Mouse (Mus musculus) right cerebral cortex, postnatal 4 days (tissue): ENCODE data around the gene Spag5.

Experiments used
- DNase-seq: peaks from one replicate; pipeline ENCODE4 v3.0.0-alpha.2; 2022

Gene Spag5

GRCm38 (mm10) chr11:78354905-78355304 lies 53.6 kb downstream of the Spag5 start:
- no peak for DNase-seq

DNA sequence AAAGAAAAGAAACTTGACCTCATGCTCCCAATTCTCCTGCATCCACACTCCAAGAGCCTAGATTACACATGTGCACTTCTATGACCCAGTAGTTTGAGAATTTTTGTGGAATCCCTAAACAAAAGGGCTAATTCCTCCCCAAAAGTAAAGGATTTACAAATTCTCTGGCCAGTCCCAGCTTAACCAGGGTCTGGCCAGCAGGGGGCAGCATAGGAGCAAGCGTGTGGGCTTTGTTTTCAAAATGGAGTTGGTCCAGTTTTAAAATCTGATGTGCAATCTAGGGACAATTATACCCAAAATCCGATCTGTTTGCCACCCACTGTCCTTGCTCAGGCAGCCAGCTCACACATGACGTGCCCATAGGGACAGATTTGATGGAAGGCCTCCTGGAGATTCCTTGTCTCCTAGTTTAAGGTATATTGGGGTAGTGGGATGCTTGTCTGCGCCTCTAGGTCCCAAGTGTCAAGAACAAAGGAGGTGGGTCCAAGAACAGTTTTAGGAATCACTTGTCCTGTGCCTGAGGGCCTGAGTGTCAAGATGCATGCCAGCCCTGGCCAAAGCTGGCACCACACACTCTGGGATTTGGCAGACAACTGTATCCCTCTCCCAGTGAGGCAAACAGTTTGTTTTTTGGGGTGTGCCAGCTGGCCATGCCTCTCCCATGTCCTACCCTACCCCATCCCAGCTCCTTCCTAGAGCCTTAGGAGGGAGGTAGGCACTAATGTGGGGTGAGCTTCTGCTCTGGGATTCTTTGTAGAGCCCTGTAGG lies 54.3 kb downstream of the Spag5 start:
- peak; percentile 82 for DNase-seq

- peak; percentile 33 for DNase-seq
Measured at GRCm38 (mm10) chr11:78358330-78359007, 57.1 kb downstream of the Spag5 start.

DNA sequence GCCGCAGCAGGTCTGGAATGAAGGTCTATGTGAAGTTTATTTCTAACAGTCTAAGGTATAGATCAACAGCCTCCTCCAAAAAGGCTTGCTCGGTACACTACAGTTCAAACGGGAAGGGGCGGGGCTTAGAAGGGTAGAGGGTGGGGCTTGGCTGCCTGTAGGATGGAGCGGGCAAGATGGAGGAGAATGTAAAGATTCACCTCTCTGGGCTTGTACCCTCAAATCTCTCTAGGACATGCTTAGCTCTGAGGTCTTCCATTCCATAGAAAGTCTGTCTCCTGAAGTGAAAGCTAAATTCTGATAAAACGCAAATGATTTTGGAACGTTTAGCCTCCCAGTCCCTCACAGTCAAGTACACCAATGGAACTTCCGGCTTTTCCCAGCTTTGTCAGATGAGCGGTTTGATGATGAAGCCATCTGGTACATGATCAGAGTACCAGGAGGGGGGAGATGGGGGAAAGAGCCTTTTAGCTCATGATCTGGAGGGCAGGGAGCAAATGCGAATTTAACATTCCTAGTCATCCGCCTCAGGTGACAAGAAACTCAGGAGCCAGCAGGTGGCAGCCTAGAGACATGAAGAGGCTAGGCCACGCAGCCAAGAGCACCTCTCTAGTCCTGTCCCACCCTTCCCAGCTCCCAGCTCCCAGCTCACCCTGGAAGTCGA lies 58.9 kb downstream of the Spag5 start:
- DNase-seq: peak; percentile 81

GRCm38 (mm10) chr11:78360789-78361131 lies 59.4 kb downstream of the Spag5 start:
- DNase-seq: no peak

- DNase-seq: no peak
Measured at GRCm38 (mm10) chr11:78363309-78364007, 62.1 kb downstream of the Spag5 start.

DNA sequence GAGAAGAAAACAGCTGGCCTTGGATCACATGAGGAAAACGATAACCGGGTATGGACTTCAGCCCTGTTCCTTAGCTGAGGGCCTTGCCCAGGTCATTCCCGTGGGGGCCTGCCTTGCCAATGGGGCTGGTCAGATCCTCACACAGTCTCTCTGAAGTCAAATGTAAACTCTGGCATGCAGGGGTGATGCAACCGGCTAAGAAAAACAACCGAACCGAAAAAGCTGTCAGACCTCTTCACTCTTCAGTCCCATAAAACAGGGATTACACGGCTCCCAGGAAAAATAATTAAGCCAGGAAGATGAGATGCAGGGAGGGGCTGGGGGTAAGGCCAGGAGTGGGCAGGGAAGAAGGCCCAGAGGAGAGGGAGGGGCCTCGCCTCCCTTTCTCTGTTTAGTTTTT lies 62.8 kb downstream of the Spag5 start:
- DNase-seq: no peak

DNA sequence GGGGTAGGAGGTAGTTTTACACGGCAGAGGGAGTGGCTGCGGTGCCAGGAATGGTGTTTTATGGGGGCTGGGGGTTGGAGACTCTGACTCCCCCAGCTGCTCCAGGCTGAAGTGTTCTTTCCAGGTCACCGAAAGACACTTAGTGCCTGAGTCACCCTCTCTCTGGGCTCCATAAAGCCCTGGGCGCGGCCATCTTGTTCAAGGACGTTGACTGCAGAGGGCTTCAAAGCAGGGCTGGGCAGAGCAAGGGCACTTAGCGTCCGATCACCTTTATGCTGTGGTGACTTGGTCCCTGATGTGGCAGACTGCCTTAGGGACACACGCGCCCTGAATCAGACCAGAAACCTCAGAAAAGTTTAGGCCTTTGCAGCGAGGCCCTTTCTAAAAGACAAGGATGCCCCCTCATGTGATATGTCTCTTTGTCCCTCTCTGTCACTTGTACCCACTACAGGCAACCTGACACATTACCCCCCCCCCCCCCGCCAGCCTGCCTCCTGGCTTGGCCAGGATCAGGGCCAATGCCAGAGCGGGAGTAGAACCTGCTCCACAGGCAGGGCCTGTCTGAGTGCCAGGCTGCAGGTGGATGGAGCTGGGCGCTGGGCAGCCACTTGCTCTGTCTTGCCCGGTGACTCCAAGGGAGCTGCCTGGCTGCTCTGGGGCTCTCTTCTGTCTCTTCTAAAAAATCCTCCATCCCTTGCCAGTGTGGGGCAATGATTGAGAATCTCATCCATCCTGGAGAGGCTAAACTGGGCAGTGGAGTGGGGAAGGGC lies 66.3 kb downstream of the Spag5 start:
- no peak for DNase-seq

DNA sequence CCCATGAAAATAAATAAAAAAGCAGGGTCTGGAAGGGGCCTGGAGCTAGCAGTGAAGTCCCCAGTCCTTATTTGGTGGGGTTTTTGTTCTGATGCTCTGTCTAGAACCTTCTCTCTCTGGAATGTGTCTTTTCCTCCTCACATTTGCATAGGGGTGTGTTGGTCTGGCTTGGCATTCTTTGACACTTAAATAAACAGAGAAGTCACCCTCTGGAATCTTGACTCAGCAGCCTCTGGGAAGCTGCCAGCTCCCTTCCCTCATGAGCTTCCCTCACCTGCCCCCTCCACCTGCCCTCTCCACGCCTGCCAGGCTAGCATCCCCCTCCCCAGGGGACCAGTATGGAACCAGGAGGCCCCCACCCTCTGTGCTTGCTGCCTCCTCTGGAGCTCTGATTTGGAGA lies 69.1 kb downstream of the Spag5 start:
- DNase-seq: no peak

DNA sequence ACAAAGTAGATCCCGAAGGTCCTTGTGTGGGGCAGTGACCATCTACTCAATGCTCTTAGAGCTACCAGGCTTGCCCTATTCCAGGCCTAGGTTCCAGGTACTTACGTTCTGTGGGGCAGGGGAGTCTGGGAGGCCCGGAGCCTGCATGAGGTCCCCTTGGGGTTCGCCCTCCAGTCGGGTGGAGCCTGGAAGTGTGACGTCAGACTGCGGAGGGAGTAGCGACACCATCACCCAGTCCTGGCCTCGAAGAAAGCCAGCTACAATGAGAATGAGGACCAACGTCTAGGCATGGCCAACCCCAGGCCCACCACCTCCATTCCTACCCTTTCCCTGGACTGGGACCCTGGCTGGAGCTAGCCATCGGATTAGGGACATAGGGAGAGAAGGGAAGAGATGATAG lies 70.4 kb downstream of the Spag5 start:
- no peak for DNase-seq
